Mouse (Mus musculus): ENCODE results near the gene Mgat4e. TPM values are rescaled to one million over a fixed set of nuclear protein-coding genes. Genes with fewer than 3 reads are reported as not detected.
"Not testable (repeated sequence)": the region's sequence is repeated elsewhere in the genome, so short reads cannot be mapped to it uniquely, and the experiment has no call there.

Mgat4e gene
- polyA plus RNA-seq, 1 experiment from 2014 or later: not detected

DNA sequence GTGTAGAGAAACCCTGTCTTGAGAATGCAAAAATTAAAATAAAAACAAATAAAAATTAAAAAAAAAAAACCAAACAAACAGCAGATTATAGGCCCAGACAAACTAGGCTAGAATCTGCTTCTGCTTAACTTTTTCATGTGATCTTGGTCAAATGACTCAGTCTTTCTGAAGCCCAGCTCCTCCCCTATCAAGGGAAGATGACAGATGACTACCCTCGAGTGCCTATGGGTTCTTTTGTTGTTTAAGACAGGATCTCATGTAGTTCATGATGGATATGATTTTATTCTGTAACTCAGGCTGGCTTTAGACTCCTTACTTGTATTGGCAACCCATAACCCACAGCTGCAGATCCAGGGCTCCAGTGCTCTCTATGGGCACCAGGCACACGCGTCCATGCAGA lies 2.4 kb upstream of the Mgat4e start:
- Histone ChIP-seq H3K9ac (replicated peaks; ENCODE audit: low read depth, low read length) (no peak overlapping the region), H3K4me3 (ENCODE audit: low read depth, low read length) (no peak overlapping the region), H3K36me3 (ENCODE audit: control insufficient read depth, insufficient read depth, low read length) (no peaks in the 10 kb centered on the region), H3K9me3 (ENCODE audit: control insufficient read depth, low read depth, low read length) (no peaks in the 10 kb centered on the region), H3K4me1 (ENCODE audit: control insufficient read depth, insufficient read depth, low read length) (peaks cover 11% of the 10 kb centered on the region), H3K27ac (ENCODE audit: low read length) (no peak overlapping the region), H3K27me3 (ENCODE audit: control insufficient read depth, insufficient read depth, low read length) (no peaks in the 10 kb centered on the region), H3K4me2 (replicated peaks; ENCODE audit: low read depth, low read length) (no peak overlapping the region)
- no peak for ATAC-seq (ENCODE audit: insufficient number of reproducible peaks, insufficient read depth, low FRiP score, low read depth)
- 71% methylated on average over 3 of the region's 3 CpGs for WGBS

DNA sequence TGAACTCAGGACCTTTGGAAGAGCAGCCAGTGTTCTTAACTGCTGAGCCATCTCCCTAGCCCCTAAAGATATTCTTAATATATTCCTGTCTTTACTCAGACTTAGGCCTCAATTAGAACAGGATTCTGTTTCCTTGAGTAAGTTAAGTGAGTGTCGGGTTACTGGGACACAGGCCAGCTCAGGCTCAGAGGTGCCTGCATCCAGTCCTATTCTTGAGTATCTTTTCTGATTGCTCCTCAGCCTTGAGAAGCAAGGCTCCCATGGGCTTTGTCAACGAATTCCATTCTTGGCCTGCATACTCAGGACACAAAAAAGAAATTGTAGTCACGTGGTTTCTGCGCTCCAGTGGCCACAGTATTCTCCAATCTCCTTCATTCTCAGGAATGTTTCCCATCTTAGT lies 1.3 kb downstream of the Mgat4e start:
- no peak for ATAC-seq (ENCODE audit: insufficient number of reproducible peaks, insufficient read depth, low FRiP score, low read depth)
- WGBS: 66% methylated on average over 4 of the region's 4 CpGs
- no peaks in the 10 kb centered on the region; the same call in 1 of the 2 replicates for H3K9me3 ChIP-seq (ENCODE audit: control insufficient read depth, low read depth, low read length)

DNA sequence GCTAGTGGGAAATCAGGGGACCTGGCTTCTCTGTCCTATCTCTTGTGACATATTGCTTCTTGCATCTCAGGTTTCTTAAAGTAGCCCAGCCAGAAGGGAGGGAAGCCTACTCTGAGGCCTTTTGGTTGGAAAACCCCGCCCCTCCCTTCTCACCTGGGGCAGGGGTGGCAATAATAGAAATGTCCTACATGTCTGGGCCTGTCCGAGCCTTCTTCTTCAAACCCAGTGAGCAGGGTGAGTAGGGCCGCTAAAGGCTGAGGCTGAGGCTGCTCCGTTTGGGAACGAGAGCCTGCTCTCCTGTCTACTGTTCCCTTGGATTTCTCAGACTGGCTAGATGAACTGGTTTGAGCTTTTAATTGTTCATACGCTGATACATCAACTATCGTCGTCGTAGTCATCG lies 8.9 kb downstream of the Mgat4e start:
- no peaks in the 10 kb centered on the region for H3K4me1 ChIP-seq (ENCODE audit: control insufficient read depth, insufficient read depth, low read length)
- WGBS: 71% methylated on average over 10 of the region's 10 CpGs
- H3K36me3 ChIP-seq (ENCODE audit: control insufficient read depth, insufficient read depth, low read length): no peaks in the 10 kb centered on the region
- no peak overlapping the region for H3K4me3 ChIP-seq (ENCODE audit: low read depth, low read length)
- H3K9me3 ChIP-seq (ENCODE audit: control insufficient read depth, low read depth, low read length): no peaks in the 10 kb centered on the region; the same call in 1 of the 2 replicates
- H3K27ac ChIP-seq (ENCODE audit: low read length): no peak overlapping the region
- H3K27me3 ChIP-seq (ENCODE audit: control insufficient read depth, insufficient read depth, low read length): no peaks in the 10 kb centered on the region
- ATAC-seq (ENCODE audit: insufficient number of reproducible peaks, insufficient read depth, low FRiP score, low read depth): no peak
- no peak overlapping the region for H3K9ac ChIP-seq (replicated peaks; ENCODE audit: low read depth, low read length)
- H3K4me2 ChIP-seq (replicated peaks; ENCODE audit: low read depth, low read length): no peak overlapping the region

More for the DNA sequence above, 1.3 kb downstream of the Mgat4e start:
- Histone ChIP-seq H3K27ac (ENCODE audit: low read length) (no peak overlapping the region), H3K9ac (replicated peaks; ENCODE audit: low read depth, low read length) (no peak overlapping the region), H3K4me3 (ENCODE audit: low read depth, low read length) (no peak overlapping the region), H3K36me3 (ENCODE audit: control insufficient read depth, insufficient read depth, low read length) (no peaks in the 10 kb centered on the region), H3K4me1 (ENCODE audit: control insufficient read depth, insufficient read depth, low read length) (no peaks in the 10 kb centered on the region), H3K4me2 (replicated peaks; ENCODE audit: low read depth, low read length) (no peak overlapping the region), H3K27me3 (ENCODE audit: control insufficient read depth, insufficient read depth, low read length) (no peaks in the 10 kb centered on the region)

DNA sequence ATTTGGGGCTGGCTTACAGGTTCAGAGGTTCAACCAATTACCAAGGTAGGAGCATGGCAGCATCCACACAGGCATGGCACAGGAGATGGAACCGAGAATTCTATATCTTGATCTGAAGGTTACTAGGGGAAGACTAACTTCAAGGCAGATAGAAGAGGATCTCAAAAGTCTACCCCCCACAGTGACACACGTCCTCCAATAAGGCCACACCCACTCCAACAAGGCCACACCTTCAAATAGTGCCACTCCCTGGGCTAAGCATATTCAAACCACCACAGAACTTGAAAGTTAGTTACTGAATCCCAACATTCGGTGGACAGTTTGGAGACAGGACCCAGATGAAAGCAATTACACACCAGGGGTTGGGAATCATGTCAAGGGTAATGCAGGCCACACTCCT lies 14.0 kb downstream of the Mgat4e start:
- 73% methylated on average over 3 of the region's 3 CpGs for WGBS
- ATAC-seq (ENCODE audit: insufficient number of reproducible peaks, insufficient read depth, low FRiP score, low read depth): no peak
- Histone ChIP-seq H3K9ac (replicated peaks; ENCODE audit: low read depth, low read length) (no peak overlapping the region), H3K27me3 (ENCODE audit: control insufficient read depth, insufficient read depth, low read length) (no peaks in the 10 kb centered on the region), H3K4me3 (ENCODE audit: low read depth, low read length) (no peak overlapping the region), H3K36me3 (ENCODE audit: control insufficient read depth, insufficient read depth, low read length) (no peaks in the 10 kb centered on the region), H3K27ac (ENCODE audit: low read length) (no peak overlapping the region), H3K4me1 (ENCODE audit: control insufficient read depth, insufficient read depth, low read length) (no peaks in the 10 kb centered on the region), H3K9me3 (ENCODE audit: control insufficient read depth, low read depth, low read length) (no peaks in the 10 kb centered on the region), H3K4me2 (replicated peaks; ENCODE audit: low read depth, low read length) (no peak overlapping the region)

DNA sequence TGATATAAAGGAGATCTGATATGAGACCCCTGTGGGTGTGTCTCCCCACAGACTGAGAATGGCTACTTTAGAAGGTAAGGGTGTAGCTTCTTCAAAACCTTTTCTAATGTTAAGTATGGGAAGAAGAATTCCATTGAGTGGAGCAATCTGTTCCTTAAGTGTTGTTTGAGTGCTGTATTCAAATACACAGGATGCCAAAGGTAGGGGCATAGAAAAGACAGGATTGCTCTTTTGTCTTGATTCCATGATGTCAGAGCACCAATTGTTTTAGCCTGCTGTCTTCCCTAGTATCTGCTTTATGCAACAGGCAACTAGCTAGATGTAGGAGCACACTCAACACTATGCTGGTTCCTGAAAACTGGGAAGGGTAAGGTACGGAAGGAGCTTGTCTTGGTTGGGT lies 14.4 kb downstream of the Mgat4e start:
- no peak overlapping the region for H3K4me2 ChIP-seq (replicated peaks; ENCODE audit: low read depth, low read length)
- H3K4me1 ChIP-seq (ENCODE audit: control insufficient read depth, insufficient read depth, low read length): no peaks in the 10 kb centered on the region
- H3K9me3 ChIP-seq (ENCODE audit: control insufficient read depth, low read depth, low read length): no peaks in the 10 kb centered on the region
- 100% methylated on average over 1 of the region's 1 CpGs for WGBS
- no peak overlapping the region for H3K27ac ChIP-seq (ENCODE audit: low read length)
- H3K36me3 ChIP-seq (ENCODE audit: control insufficient read depth, insufficient read depth, low read length): no peaks in the 10 kb centered on the region
- H3K27me3 ChIP-seq (ENCODE audit: control insufficient read depth, insufficient read depth, low read length): no peaks in the 10 kb centered on the region
- no peak for ATAC-seq (ENCODE audit: insufficient number of reproducible peaks, insufficient read depth, low FRiP score, low read depth)
- no peak overlapping the region for H3K4me3 ChIP-seq (ENCODE audit: low read depth, low read length)
- H3K9ac ChIP-seq (replicated peaks; ENCODE audit: low read depth, low read length): no peak overlapping the region

DNA sequence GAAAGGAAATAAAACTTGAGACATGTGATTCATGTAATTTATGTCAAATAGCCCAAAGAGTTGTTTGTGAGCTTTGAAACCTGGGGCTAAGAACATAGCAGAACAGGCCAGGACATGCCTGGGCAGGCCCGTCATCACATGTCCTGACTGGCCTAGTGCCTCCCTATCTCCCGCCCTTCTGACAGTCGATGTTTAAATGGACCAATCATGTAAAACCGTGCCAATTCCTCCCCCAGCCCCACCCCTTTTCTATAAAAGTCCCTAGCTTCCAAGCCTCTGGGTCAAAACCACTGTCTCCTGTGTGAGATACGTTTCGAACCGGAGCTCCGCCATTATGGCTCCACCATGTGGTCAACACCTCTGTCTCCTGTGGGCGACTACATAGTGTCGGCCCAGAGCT lies 15.8 kb downstream of the Mgat4e start:
- not testable (repeated sequence) for H3K4me1 ChIP-seq (ENCODE audit: control insufficient read depth, insufficient read depth, low read length); H3K9me3 ChIP-seq (ENCODE audit: control insufficient read depth, low read depth, low read length); H3K36me3 ChIP-seq (ENCODE audit: control insufficient read depth, insufficient read depth, low read length); H3K4me2 ChIP-seq (replicated peaks; ENCODE audit: low read depth, low read length); ATAC-seq (ENCODE audit: insufficient number of reproducible peaks, insufficient read depth, low FRiP score, low read depth); H3K4me3 ChIP-seq (ENCODE audit: low read depth, low read length); H3K27ac ChIP-seq (ENCODE audit: low read length); H3K27me3 ChIP-seq (ENCODE audit: control insufficient read depth, insufficient read depth, low read length); H3K9ac ChIP-seq (replicated peaks; ENCODE audit: low read depth, low read length)
- WGBS: 93% methylated on average over 10 of the region's 10 CpGs

DNA sequence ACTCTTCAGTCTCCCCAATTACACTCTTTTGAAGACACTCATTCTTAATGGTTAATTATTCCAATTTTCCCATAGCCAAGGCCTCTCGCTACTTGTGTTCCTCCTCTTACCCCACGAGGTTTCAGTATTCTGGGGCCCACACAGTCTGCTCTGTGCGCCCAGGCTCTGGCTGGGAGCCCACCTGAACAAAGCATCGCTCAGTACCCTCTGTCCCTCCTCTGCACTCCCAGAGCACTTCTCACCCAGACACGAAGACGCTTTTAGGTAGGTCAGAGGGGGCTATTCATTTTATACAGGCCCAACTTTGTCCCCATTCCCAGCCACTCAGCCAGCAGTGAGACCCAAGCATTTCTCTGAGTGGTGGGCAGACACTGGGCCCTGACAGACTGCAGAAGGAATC lies 18.9 kb downstream of the Mgat4e start:
- no peak overlapping the region for H3K27ac ChIP-seq (ENCODE audit: low read length)
- no peak overlapping the region for H3K9ac ChIP-seq (replicated peaks; ENCODE audit: low read depth, low read length)
- no peaks in the 10 kb centered on the region for H3K36me3 ChIP-seq (ENCODE audit: control insufficient read depth, insufficient read depth, low read length)
- no peak overlapping the region for H3K4me2 ChIP-seq (replicated peaks; ENCODE audit: low read depth, low read length)
- H3K9me3 ChIP-seq (ENCODE audit: control insufficient read depth, low read depth, low read length): no peaks in the 10 kb centered on the region
- ATAC-seq (ENCODE audit: insufficient number of reproducible peaks, insufficient read depth, low FRiP score, low read depth): no peak
- WGBS: 74% methylated on average over 6 of the region's 6 CpGs
- no peaks in the 10 kb centered on the region for H3K4me1 ChIP-seq (ENCODE audit: control insufficient read depth, insufficient read depth, low read length)
- H3K27me3 ChIP-seq (ENCODE audit: control insufficient read depth, insufficient read depth, low read length): no peaks in the 10 kb centered on the region
- no peak overlapping the region for H3K4me3 ChIP-seq (ENCODE audit: low read depth, low read length)

DNA sequence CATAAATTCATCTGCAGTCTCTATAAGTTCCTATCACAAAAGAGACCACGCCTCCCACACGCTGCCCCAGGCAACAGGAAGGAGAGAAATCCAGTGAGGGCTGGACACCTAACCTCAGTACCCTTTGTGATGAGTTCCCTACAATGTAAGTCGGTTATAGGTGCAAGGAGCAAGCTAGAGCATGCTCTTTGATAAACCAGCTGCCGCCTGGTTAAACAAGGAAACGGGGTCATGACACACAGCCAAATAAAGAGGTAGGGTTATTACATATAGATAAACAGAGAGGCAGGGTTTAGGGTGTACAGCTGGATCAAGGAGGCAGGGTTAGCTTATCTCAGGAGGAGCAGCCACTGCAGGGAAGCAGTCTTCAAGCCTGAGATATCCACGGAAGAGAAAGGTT lies 22.7 kb downstream of the Mgat4e start:
- WGBS: 43% methylated on average over 6 of the region's 6 CpGs
- peak overlapping the region; percentile 39; the same call in 1 of the 2 replicates for H3K27ac ChIP-seq (ENCODE audit: low read length)
- H3K4me2 ChIP-seq (replicated peaks; ENCODE audit: low read depth, low read length): no peak overlapping the region
- peak; percentile 81 for ATAC-seq (ENCODE audit: insufficient number of reproducible peaks, insufficient read depth, low FRiP score, low read depth)
- H3K9ac ChIP-seq (replicated peaks; ENCODE audit: low read depth, low read length): no peak overlapping the region
- no peak overlapping the region for H3K4me3 ChIP-seq (ENCODE audit: low read depth, low read length)
- no peaks in the 10 kb centered on the region for H3K4me1 ChIP-seq (ENCODE audit: control insufficient read depth, insufficient read depth, low read length)
- no peaks in the 10 kb centered on the region for H3K36me3 ChIP-seq (ENCODE audit: control insufficient read depth, insufficient read depth, low read length)
- no peaks in the 10 kb centered on the region for H3K27me3 ChIP-seq (ENCODE audit: control insufficient read depth, insufficient read depth, low read length)
- no peaks in the 10 kb centered on the region for H3K9me3 ChIP-seq (ENCODE audit: control insufficient read depth, low read depth, low read length)

DNA sequence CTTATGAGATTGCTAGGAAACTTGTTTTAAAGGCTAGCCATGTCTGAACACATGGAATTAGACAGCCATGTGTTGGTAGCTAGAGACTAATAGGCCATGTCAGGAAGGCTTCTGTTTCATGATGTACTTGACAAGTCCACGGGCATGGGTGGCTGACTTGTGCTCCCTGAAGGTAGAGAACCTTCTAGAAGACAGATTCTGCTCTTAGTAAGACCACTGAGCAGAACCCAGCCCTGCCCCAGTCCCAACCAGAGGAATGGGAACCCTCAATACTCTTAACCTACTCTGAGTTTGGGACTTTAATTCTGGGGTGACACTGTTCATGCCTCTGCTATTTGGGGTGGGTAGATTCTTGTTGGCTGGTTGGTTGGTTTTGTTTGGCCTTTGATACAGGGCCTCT lies 24.5 kb downstream of the Mgat4e start:
- no peaks in the 10 kb centered on the region for H3K9me3 ChIP-seq (ENCODE audit: control insufficient read depth, low read depth, low read length)
- no peak for ATAC-seq (ENCODE audit: insufficient number of reproducible peaks, insufficient read depth, low FRiP score, low read depth)
- H3K27me3 ChIP-seq (ENCODE audit: control insufficient read depth, insufficient read depth, low read length): no peaks in the 10 kb centered on the region
- WGBS: 90% methylated on average over 1 of the region's 1 CpGs
- no peak overlapping the region for H3K27ac ChIP-seq (ENCODE audit: low read length)
- H3K4me2 ChIP-seq (replicated peaks; ENCODE audit: low read depth, low read length): no peak overlapping the region
- H3K4me3 ChIP-seq (ENCODE audit: low read depth, low read length): no peak overlapping the region
- no peak overlapping the region for H3K9ac ChIP-seq (replicated peaks; ENCODE audit: low read depth, low read length)
- H3K4me1 ChIP-seq (ENCODE audit: control insufficient read depth, insufficient read depth, low read length): no peaks in the 10 kb centered on the region
- H3K36me3 ChIP-seq (ENCODE audit: control insufficient read depth, insufficient read depth, low read length): no peaks in the 10 kb centered on the region

Measured in stomach, embryonic 14.5 days (tissue).